Mouse (Mus musculus) lung, adult 18-20 months (tissue): ENCODE measurements around the gene Mex3a.

Experiments
- DNase-seq, 2 experiments: peaks; one replicate each; pipeline ENCODE4 v3.0.0; 2022; ENCODE audit warnings: mixed read lengths in 2 of 2

Mex3a gene

DNA sequence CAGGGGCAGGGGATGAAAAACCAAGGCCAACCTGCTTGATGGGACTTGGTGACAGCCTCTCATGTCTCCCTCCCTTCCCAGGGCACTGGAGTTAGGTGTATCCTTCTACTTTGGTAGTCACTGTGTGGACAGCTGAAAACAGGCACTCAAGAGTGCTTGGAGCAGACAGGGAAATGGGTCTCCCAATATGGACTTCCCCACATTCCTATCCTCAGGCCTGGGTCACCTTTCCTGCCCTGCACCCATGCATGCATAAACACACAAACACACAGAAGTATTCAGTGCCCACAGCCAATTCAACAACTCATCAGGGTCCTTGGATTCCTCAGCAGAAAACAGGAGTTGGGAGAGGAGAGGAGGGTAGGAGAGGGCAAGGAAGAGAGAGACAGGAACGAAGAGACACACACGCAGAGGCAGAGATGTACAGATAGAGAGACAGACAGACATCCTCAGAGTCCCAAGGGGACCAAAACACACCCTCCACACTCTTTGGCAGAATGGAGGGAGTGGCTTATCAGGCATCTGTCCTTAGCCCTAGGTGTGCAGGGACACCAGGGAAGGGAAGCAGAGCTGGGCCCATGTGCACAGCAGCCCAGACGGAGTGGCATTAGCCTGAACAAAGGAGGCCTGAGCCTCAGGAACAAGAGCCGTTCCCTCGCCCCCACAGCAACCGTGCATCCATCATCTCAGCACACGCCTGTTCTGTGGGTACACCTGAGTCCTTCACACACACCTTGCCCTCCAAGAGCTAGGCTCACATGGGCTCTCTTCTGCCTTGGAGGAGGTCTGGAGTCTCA, 2.8 kb upstream of the Mex3a start:
- no peak for DNase-seq

DNA sequence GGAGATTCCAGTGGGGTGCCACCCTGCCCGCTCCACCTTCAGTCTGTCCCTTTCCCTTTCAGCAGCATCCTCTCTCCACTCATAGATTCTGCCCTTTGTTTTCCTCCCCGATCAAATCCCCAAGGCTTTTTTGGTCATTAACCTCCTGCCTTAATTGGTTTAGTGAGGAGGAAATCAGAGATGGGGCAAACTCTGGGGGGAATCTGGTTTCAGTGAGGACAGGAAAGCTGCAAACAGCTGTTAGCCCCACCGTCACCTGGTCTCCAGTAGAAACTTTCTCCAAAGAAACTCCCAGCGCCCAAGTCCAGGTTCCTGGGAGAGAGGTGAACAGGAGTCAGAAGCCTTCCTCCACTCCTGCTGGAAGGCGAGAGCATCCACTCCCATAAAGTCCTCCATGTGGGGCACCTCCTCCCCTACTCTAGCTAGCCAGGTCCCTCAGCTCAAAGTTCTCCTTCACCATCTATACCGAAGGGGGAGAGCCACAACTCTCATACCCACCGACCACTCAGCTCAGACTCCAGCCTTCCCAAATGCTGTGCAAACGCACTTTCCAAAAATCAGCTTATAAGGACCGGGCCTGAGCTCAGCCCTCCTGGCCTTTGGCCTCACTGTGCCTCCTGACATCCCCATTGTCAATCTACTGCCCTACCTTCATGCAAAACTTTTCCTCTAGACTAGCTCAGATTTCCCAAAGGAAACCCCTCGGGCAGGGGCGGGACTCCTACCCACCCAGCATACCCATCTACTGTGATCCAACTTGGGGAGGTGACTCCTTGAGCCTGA, 1.9 kb upstream of the Mex3a start:
- DNase-seq = no peak

DNA sequence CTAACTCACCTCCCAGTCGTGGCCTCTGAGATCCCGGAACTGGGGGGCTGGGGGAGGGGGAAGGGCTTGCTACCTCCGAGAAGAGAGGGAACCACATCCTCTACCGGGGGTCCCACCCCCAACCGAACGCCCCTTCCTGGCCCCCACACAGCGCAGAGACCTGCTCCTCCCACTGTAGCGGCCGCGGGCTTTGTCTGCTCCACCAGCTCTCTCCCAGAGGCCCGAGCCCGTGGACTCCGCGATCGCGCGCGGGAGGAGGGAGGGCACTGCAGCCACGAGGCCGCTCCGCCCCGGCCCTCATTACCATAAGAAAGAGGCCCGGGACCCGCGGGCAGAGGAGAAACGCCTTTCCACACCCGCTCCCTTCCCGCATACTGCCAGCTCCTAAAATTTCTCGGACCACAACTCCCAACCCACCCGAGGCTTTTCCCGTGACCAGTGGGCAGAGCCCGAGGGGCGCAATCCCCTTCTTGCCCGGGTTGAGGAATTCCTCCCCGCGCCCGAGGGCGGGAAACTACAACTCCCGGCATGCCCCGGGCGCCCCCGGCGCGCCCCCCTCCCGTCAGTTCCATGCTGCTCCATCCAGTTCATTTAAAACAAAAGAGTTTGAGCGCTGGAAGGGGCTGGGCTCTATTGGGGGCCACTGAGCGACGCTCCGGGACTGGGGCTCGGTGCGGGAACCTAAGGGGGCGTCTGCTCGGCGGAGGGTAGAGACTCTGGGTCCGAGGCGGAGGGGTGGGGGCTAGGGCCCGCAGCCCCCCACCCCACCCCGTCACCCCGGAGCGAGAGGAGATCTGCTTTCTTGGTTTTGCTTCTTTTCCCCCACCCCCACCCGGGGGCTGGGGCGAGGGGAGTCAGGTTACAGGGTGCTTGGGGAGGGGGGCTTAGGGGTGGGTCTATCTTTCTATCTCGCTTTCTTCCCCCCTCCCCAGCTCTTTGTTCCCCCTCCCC, 572 bp upstream of the Mex3a start:
- DNase-seq = peak; percentile 84 to 86

DNA sequence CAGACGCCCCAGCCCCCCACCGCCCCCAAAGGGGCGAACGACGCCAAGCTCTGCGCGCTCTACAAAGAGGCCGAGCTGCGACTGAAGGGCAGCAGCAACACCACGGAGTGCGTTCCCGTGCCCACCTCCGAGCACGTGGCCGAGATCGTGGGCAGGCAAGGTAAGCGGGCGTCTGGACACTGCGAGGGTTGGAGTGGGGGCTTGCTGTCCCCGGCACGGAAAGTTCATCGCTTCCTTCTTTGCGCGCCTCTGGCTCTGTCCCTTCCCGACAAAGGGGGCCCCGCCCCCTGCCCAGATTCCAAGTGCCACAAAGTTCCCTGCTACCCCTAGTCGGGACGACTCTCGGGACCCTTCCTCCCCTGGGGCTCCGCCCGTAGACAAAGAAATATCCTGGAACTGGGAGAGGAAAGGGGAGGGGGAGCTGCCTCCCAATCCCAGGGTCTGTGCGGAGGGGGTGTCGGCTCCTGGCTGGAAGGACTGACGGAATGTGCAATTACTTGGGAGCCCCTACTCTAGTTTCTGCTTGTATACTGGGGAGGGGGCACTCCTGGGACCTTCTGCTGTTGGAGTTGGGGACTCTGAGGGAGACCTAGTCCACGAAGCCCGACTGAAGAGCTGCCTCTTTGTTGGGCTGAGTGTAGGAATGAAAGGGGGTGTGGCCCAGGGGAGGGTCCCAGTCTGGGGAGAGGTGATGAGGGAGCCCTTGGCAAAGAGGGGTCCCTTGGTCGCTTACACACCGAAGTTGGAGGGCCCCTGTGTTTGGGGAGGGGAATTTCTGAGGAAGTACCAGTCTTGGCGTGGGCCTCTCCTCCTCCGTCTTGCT, 705 bp downstream of the Mex3a start:
- no peak for DNase-seq

DNA sequence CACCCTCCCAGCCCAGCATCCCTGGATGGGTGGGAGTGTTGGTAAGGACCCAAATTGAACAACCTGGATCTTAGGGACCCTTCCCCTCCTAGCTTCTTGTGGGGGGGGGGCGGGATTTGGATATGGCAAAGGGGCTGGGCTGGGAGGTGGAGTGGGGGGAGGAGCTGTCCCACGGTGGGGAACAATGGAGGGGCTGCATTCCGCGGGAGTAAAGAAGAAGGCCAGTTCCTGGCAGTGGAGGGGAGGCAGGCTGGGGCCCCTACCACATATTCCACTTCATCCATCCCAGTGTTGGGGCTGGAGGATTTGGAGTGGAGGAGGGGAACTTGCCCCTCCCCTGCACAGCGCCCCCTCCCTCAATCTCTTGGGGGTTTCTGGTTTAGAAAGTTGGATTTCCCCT, 1.5 kb downstream of the Mex3a start:
- DNase-seq = no peak

DNA sequence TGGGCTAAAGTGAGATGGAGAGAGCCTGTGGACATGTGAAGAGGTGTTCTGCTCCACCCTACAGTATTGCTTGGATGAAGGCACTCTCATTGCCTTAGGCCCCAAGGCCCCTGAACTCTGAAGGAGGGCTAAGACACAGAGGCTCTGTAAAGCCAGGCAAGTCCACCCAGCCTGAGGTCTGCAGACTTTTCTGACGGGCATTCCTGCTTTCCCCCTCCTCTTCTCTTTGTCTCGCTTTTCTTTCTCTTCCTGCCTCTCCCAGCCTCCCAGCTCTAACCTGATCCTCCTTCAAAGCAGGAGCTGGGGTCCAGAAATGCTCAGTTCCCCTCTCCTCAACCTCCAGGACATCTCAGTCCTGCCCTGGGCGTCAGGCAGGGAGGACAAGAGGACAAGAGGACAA, 2.8 kb downstream of the Mex3a start:
- DNase-seq = no peak

DNA sequence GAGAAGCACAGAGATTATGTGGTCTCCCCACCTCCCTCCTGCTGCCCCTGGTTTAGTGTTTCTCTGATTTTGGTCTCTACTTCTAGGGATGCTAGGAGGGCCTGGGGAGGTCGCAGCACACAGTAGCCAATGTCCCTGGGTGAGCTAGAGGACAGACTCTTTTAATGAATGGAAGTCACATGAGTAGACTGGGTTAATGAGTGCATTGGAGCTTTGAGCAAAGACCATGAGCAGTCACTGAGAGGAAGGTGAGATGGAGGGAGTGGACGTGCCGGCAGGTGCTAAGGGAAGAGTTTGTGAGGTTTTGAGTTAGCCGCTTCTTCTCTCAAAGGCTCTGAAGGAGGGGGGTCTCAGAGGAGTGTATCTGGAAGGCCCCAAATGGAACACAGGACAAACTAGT, 3.3 kb downstream of the Mex3a start:
- no peak for DNase-seq

DNA sequence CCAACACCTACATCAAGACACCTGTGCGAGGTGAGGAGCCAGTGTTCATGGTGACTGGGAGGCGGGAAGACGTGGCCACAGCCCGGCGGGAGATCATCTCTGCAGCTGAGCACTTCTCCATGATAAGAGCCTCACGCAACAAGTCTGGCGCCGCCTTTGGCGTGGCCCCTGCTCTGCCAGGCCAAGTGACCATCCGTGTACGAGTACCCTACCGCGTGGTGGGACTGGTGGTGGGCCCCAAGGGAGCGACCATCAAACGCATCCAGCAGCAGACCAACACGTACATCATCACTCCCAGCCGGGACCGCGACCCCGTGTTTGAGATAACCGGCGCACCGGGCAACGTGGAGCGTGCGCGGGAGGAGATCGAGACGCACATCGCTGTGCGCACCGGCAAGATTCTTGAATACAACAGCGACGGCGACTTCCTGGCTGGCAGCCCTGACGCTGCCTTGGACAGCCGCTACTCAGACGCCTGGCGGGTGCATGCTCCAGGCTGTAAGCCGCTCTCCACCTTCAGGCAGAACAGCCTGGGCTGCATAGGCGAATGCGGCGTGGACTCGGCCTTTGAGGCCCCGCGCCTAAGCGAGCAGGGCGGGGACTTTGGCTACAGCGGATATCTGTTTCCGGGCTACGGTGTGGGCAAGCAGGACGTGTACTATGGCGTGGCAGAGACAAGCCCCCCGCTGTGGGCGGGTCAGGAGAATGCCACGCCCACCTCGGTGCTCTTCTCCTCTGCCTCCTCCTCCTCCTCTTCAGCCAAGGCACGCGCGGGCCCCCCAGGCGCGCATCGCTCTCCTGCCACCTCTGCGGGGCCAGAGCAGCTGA, 4.1 kb downstream of the Mex3a start:
- DNase-seq = peak; percentile 86 to 90

DNA sequence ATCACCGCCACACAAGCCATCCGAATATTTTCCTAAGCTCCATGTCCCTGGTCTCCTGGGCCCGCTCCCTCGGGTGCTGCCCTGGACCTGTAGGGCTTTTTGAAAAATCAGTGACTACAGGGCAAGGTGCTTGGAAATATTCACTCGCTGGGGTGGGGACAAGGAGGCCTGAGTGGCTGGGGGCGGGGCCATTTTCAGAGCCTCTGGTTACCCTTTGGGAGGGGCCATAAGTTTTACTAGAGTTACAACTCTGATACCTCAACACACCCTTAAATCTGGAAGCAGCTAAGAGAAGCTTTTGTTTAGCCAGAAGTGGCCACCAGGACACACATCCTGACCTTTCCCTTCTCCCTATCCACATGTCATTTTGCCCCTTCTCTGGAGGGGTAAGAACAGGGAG, 5.0 kb downstream of the Mex3a start:
- peak; percentile 49 to 60 for DNase-seq

DNA sequence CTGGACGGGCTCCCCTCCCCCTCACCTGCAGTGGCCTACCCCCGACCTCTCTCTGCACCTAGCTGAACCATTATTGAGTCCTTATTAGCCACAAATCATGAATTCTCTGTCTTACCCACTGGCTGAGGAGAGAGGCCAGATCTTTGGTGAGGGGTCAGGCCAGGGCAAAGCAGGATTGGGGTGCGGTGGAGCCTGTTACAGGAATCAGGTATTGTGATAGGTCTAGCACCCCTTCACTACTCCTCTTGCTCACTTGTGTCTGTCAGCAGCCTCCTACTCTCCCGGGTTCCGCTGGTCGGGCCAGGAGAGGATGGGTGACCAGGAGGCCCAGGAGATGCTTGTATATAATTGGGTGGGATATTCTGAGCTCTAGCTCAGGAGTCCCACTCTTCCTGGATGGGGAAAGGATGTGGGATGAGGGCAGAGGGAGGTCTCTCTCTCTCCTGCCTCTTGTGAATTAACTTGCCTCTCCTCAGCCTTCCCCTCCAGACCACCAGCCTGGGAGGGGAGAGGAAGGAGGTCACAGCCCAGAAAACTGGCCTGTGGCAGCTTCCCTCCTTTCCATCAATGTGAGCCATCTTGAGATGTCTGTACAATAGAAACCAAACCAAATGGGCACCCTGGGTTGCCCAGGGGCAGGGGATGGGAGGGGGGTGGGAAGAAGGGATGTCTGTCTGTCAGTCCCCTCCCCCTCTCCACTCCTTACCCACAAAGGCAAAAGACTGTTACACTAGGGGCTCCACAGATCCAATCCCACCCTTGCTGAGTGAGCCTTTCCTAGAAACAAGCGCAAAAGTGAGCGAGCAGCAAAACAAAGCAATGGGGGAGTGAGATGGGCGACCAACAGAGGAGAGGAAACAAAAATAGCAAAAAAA, 6.3 kb downstream of the Mex3a start:
- no peak for DNase-seq

DNA sequence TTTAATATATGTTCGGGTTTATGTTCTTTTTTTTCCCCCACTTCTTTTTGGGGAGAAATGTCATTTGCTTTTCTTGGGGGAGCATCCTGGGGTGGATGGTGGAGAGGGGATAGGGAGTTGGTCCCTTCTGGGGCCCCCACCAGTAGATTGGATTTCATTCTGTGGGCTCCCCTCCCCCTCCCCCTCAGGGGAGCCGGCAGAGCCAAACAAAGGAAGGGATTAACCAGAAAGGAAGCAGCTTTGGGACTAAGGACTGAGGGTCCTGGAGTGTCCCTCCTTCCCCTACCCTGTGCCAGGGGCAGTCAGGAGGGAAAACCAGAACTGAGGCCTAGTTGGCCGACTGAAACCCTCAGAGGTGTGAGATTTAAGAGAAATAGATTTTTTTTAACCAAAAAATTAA, 7.2 kb downstream of the Mex3a start:
- no peak for DNase-seq

DNA sequence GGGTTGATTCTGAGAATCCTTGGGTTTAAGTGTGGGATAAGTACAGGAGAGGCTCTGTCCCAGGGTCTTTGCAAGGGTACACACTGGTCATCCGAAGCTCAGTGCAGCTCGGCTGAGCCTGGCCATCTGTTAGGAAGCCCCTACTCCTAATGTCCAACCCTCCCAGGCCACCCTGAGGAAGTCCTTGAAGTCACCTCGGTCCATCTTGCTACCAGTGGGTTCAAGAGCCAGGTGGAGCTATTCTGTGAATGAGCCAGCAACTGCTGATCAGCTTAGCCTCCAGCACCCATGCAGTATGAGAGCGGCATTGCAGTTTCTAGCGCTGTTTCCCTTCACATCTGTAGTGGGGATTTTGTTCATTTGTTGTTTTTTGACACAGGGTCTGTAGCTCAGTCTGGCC, 7.9 kb downstream of the Mex3a start:
- DNase-seq = no peak

DNA sequence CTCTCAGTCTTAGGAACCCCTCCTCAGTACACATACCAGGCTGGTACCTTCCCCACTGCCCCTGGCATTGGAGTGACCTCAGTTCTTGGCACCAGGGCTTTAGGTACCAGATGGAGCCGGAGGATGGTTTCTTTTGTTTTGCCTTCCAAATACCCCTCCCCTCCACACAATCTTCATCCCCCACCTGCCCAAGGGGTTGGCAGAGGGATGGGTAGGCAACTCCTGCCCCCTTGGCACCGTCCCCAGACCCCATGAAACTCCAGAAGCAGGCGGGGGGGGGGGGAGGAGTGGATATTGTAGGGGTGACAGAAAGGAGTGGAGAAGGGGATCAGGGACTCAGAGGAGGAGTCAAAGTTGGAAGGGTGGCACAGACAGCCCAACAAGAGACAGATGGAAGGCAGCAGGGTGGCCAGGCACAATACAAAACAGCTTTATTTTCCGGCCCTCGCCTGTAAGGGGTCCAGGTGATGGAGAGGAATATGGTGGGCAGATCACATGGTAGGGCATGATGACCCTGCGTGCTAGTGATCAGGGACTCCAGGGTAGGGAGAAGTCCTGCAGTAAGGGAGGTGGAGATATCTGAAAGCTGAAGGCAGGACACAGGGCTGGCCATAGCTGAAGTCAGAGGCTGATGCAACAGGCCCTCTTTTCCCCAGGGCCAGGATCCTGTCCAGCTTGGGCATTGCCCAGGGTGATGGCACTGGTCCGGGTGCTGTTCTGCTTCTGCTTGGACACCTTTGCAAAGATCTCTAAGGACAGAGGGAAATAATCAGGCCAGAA, 9.6 kb downstream of the Mex3a start:
- no peak for DNase-seq

DNA sequence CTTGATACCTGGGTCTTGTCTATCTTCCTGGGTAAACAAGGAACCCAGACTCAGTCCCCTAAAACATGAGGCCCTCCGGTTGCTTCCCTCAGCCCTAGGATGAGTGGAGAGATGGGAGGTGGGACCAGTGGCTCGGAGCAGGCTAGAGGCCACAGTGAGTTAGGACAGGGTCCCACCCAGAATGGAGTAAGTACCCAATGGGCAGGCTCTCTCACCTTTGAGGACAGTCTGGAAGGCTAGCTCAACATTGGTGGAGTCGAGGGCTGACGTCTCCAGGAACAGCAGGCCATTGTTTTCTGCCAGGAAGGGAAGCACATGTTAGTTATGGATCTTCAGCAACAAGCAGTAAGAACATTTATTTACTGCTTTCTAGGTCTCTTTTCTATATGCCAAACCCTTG, 10.3 kb downstream of the Mex3a start:
- DNase-seq = no peak

DNA sequence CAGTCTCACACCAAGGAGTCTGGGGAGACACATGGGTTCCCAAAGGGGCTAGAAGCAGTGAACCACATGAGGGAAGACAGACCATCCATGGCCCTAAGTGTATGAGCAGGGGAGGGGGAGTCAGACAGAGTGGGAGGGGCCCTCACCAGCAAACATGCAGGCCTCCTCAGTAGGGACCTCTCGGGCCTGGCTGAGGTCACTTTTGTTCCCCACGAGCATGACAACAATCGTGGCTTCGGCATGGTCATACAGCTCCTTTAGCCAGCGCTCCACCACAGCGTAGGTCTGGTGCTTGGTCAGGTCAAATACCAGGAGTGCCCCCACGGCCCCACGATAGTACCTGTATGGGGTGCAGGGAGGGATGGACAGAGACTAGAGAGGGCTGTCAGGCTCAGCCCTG, 11.0 kb downstream of the Mex3a start:
- DNase-seq = no peak

DNA sequence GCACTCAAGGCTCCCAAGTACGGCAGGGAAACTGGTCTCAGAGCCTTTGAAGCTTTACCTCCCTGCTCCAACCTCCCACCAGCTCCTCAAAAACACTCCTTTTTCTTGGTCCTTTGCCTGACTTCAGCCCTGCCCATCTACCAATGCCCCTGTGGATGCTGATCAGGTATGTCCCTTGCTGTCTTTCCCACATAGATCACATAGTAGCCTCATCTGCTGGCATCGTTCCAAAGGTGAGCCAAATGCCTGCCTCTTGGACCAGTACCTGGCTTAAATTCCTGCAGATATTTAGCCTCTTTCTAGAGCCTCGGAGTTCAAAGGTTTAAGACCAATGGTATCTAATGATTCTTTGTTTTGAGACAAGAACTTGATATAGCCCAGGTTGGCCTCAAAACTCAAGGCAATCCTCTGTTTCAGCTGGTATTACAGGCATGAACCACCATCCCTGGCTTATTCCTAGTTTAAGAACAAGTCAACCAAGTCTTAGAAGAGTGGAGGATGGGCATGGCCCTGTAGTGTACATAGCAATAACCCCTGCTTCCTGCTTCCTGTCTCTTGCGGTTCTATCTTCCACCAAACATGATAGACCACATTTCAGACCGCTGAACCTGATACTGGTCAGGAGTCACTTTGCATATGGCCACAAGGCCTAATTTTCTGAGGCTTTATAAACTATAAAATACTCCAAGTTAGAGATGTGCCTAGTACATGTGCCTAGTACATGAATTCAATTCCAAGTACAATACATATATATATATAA, 11.6 kb downstream of the Mex3a start:
- DNase-seq = no peak

DNA sequence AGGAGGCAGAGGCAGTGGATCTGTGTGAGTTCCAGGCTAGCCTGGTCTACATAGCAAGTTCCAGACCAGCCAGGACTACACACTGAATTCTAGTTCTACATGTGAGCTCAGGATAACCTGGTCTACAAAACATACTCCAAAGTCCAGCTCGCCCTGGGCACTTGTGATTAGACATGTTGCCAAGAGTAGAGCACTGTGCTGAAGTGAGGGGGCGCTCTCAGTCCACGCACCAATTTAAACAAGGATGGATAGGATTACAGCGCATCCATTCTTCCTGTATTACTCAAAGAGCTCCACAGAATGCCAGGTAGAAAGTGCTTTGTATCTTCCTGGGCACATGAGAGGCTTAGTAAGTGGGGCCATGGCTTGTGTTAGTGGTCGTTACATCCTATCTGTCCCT, 12.3 kb downstream of the Mex3a start:
- peak in 1 of 2 experiments; percentile 46 for DNase-seq

DNA sequence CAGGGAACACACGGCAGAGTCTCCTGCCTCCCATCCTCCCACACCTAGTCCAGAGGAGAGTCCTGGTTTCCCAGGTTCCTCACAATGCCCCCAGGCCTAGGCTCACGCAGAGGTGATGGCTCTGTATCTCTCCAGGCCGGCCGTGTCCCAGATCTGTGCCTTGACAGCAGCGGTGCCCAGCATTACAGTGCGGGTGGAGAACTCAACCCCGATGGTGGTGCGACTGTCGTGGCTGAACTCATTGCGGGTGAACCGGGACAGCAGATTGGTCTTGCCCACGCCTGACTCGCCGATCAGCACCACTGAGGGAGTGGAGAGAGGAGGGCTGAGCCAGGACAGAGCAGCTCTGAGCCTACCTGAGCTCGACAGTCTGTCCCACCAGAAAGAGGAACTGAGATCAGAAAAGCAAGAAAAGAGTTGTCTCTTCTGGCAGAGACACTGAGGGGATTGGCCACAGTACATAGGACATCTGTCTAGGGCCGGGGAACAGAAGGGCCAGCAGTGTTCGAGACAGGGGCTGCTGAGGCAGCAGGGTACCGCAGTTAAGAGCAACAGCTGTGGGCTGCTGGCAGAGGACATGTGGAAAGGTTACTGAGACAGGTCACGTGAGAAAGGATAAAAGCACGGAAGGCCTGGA, 12.9 kb downstream of the Mex3a start:
- DNase-seq = no peak
